Mouse (Mus musculus) CH12.LX (cell line): ENCODE data around the gene 4930513O06Rik.

Experiments
- CHD2 ChIP-seq: IDR thresholded peaks from 2 replicates; pipeline ENCODE4 v1.6.1; 2011; ENCODE audit warnings: low read length, improper control_type of control experiment
- CTCF ChIP-seq, 2 experiments: IDR thresholded peaks in 1 of 2; conservative IDR thresholded peaks in 1 of 2; 2 replicates each; pipeline ENCODE4 v1.5.1; 2011 to 2012; ENCODE audit warnings: low read depth in 2 of 2, low read length in 2 of 2, improper control_type of control experiment in 1 of 2, inconsistent platforms in 1 of 2, mild to moderate bottlenecking in 1 of 2, moderate library complexity in 1 of 2
- ELF1 ChIP-seq: IDR thresholded peaks from 2 replicates; pipeline ENCODE4 v1.6.1; 2014; ENCODE audit warnings: low read depth, mild to moderate bottlenecking, inconsistent platforms, low read length, improper control_type of control experiment
- EP300 ChIP-seq: IDR thresholded peaks from 2 replicates; pipeline ENCODE4 v1.6.1; 2011; ENCODE audit warnings: low read length, improper control_type of control experiment
- JUN ChIP-seq: IDR thresholded peaks from 2 replicates; pipeline ENCODE4 v1.6.1; 2011; ENCODE audit warnings: low read depth, mild to moderate bottlenecking, low read length, improper control_type of control experiment, moderate library complexity; ENCODE audit not compliant: insufficient read depth
- JUND ChIP-seq: conservative IDR thresholded peaks from 2 replicates; pipeline ENCODE4 v1.6.1; 2011; ENCODE audit warnings: low read depth, low read length, improper control_type of control experiment
- MAFK ChIP-seq: IDR thresholded peaks from 2 replicates; pipeline ENCODE4 v1.6.1; 2011; ENCODE audit warnings: low read length, improper control_type of control experiment; ENCODE audit not compliant: insufficient replicate concordance
- MEF2A ChIP-seq: IDR thresholded peaks from 2 replicates; pipeline ENCODE4 v1.6.1; 2014; ENCODE audit warnings: low read depth, mild to moderate bottlenecking, inconsistent platforms, low read length, improper control_type of control experiment, borderline replicate concordance
- NELFE ChIP-seq: IDR thresholded peaks from 2 replicates; pipeline ENCODE4 v1.6.1; 2011; ENCODE audit warnings: low read depth, low read length, improper control_type of control experiment
- POLR2A ChIP-seq: IDR thresholded peaks from 2 replicates; pipeline ENCODE4 v1.6.1; 2011; ENCODE audit warnings: low read depth, mild to moderate bottlenecking, improper control_type of control experiment, low read length
- SMC3 ChIP-seq: IDR thresholded peaks from 2 replicates; pipeline ENCODE4 v1.6.1; 2011; ENCODE audit warnings: low read depth, low read length, improper control_type of control experiment
- TBP ChIP-seq: conservative IDR thresholded peaks from 2 replicates; pipeline ENCODE4 v1.6.1; 2011; ENCODE audit warnings: low read depth, low read length, improper control_type of control experiment
- ZNF384 ChIP-seq: IDR thresholded peaks from 2 replicates; pipeline ENCODE4 v1.6.1; 2012; ENCODE audit warnings: low read depth, low read length, improper control_type of control experiment, inconsistent platforms

- TF ChIP-seq TBP (no peak), JUND (no peak), POLR2A (no peak), MEF2A (no peak), CHD2 (no peak), MAFK (no peak), ZNF384 (no peak), CTCF (conservative IDR thresholded peaks at IDR 0.05 in 1 of 2, IDR thresholded peaks at IDR 0.05 in 1 of 2; ENCODE audit: low read depth in 2 of 2, low read length in 2 of 2) (no peak), SMC3 (no peak), NELFE (no peak), EP300 (no peak), ELF1 (no peak), JUN (no peak)
Measured at GRCm38 (mm10) chrX:139085943-139086342, at the start of gene 4930513O06Rik.
